Mouse (Mus musculus) MEL (cell line): ENCODE measurements around the gene Gchfr. TPM values are rescaled to one million over a fixed set of nuclear protein-coding genes. Genes with fewer than 3 reads are reported as not detected.

Source experiments
- DNase-seq: peaks from one replicate; pipeline ENCODE4 v3.0.0; 2011; ENCODE audit warnings: low read depth, low spot score
- H3K27ac ChIP-seq: 2 replicates; pipeline ENCODE4 v1.5.1; 2012; ENCODE audit warnings: low read depth, mild to moderate bottlenecking, control low read depth, low read length, moderate library complexity; ENCODE audit not compliant: control insufficient read depth
- H3K27me3 ChIP-seq, 2 experiments: fragments of 150-350 bp in 1 of 2; sonication (generic) in 1 of 2; 2 replicates each; pipeline ENCODE4 v1.6.1; 2012; ENCODE audit warnings: low read length in 2 of 2, mild to moderate bottlenecking in 2 of 2, improper control_type of control experiment in 1 of 2, moderate library complexity in 1 of 2; ENCODE audit not compliant: insufficient read depth in 2 of 2, control insufficient read depth in 1 of 2
- H3K36me3 ChIP-seq, 2 experiments: 2 replicates each; pipeline ENCODE4 v1.6.1; 2012 to 2014; ENCODE audit warnings: low read length in 2 of 2, improper control_type of control experiment in 1 of 2, inconsistent platforms in 1 of 2, mild to moderate bottlenecking in 1 of 2; ENCODE audit not compliant: insufficient read depth in 2 of 2, control insufficient read depth in 1 of 2
- H3K4me1 ChIP-seq, 2 experiments: fragments of 150-350 bp in 1 of 2; sonication (generic) in 1 of 2; 2 replicates each; pipeline ENCODE4 v1.6.1; 2012; ENCODE audit warnings: low read length in 2 of 2, improper control_type of control experiment in 1 of 2, mild to moderate bottlenecking in 1 of 2; ENCODE audit not compliant: insufficient read depth in 2 of 2, control insufficient read depth in 1 of 2
- H3K4me3 ChIP-seq, 2 experiments: fragments of 150-350 bp in 1 of 2; sonication (generic) in 1 of 2; 2 replicates each; pipeline ENCODE4 v1.5.1; 2012; ENCODE audit warnings: low read depth in 2 of 2, low read length in 2 of 2, mild to moderate bottlenecking in 2 of 2, moderate library complexity in 2 of 2, control low read depth in 1 of 2, improper control_type of control experiment in 1 of 2; ENCODE audit not compliant: control insufficient read depth in 1 of 2, insufficient read depth in 1 of 2
- H3K79me2 ChIP-seq: 2 replicates; pipeline ENCODE4 v1.6.1; 2012; ENCODE audit warnings: mild to moderate bottlenecking, low read length, moderate library complexity; ENCODE audit not compliant: control insufficient read depth, poor library complexity, insufficient read depth
- H3K9ac ChIP-seq: 2 replicates; pipeline ENCODE4 v1.6.1; 2012; ENCODE audit warnings: low read depth, mild to moderate bottlenecking, control low read depth, low read length, moderate library complexity; ENCODE audit not compliant: control insufficient read depth, poor library complexity, severe bottlenecking
- H3K9me3 ChIP-seq: fragments of 150-350 bp; sonication (generic); replicated peaks from 2 replicates; pipeline ENCODE4 v1.6.1; 2012; ENCODE audit warnings: mild to moderate bottlenecking, low read length, improper control_type of control experiment, moderate library complexity; ENCODE audit not compliant: insufficient read depth
- BHLHE40 ChIP-seq: IDR thresholded peaks from 2 replicates; pipeline ENCODE4 v1.6.1; 2012; ENCODE audit warnings: low read depth, mild to moderate bottlenecking, inconsistent platforms, low read length, improper control_type of control experiment, borderline replicate concordance
- CTCF ChIP-seq, 3 experiments: IDR thresholded peaks in 2 of 3; conservative IDR thresholded peaks in 1 of 3; 2 replicates each; pipeline ENCODE4 v1.5.1; 2011 to 2012; ENCODE audit warnings: low read length in 3 of 3, low read depth in 2 of 3, mild to moderate bottlenecking in 2 of 3, improper control_type of control experiment in 1 of 3, inconsistent platforms in 1 of 3, mixed read lengths in 1 of 3, moderate library complexity in 1 of 3; ENCODE audit not compliant: control insufficient read depth in 1 of 3, insufficient read depth in 1 of 3, poor library complexity in 1 of 3, severe bottlenecking in 1 of 3
- ELF1 ChIP-seq: IDR thresholded peaks from 2 replicates; pipeline ENCODE4 v1.6.1; 2014; ENCODE audit warnings: low read depth, mild to moderate bottlenecking, inconsistent platforms, low read length, improper control_type of control experiment, moderate library complexity
- GABPA ChIP-seq: IDR thresholded peaks from 2 replicates; pipeline ENCODE4 v1.6.1; 2012; ENCODE audit warnings: low read depth, mild to moderate bottlenecking, inconsistent platforms, low read length, improper control_type of control experiment, moderate library complexity
- JUND ChIP-seq: IDR thresholded peaks from 2 replicates; pipeline ENCODE4 v1.6.1; 2011; ENCODE audit warnings: low read depth, mild to moderate bottlenecking, improper control_type of control experiment, low read length
- MAFK ChIP-seq: IDR thresholded peaks from 2 replicates; pipeline ENCODE4 v1.6.1; 2011; ENCODE audit warnings: low read depth, mild to moderate bottlenecking, low read length, improper control_type of control experiment, borderline replicate concordance
- MAZ ChIP-seq: IDR thresholded peaks from 2 replicates; pipeline ENCODE4 v1.6.1; 2012; ENCODE audit warnings: low read depth, mild to moderate bottlenecking, inconsistent platforms, low read length, improper control_type of control experiment
- MEF2A ChIP-seq: IDR thresholded peaks from 2 replicates; pipeline ENCODE4 v1.6.1; 2014; ENCODE audit warnings: low read depth, mild to moderate bottlenecking, inconsistent platforms, low read length, improper control_type of control experiment; ENCODE audit not compliant: poor library complexity, insufficient replicate concordance, severe bottlenecking; ENCODE audit errors: extremely low read depth
- MYB ChIP-seq: IDR thresholded peaks from 2 replicates; pipeline ENCODE4 v1.6.1; 2011; ENCODE audit warnings: mild to moderate bottlenecking, low read depth, low read length, improper control_type of control experiment
- MYC ChIP-seq: IDR thresholded peaks from 2 replicates; pipeline ENCODE4 v1.6.1; 2011; ENCODE audit warnings: low read depth, mild to moderate bottlenecking, low read length, improper control_type of control experiment, moderate library complexity
- NRF1 ChIP-seq: IDR thresholded peaks from 2 replicates; pipeline ENCODE4 v1.6.1; 2014; ENCODE audit warnings: low read depth, mild to moderate bottlenecking, inconsistent platforms, low read length, improper control_type of control experiment, moderate library complexity; ENCODE audit not compliant: poor library complexity, insufficient read depth, severe bottlenecking
- POLR2AphosphoS2 ChIP-seq: IDR thresholded peaks from 2 replicates; pipeline ENCODE4 v1.6.1; 2011; ENCODE audit warnings: low read length, improper control_type of control experiment
- POLR2AphosphoS5 ChIP-seq: IDR thresholded peaks from 2 replicates; pipeline ENCODE4 v1.6.1; 2012; ENCODE audit warnings: low read depth, borderline replicate concordance, mild to moderate bottlenecking, inconsistent platforms, low read length, moderate library complexity, mixed read lengths
- RCOR1 ChIP-seq: IDR thresholded peaks from 2 replicates; pipeline ENCODE4 v1.6.1; 2012; ENCODE audit warnings: low read depth, mild to moderate bottlenecking, inconsistent platforms, low read length, improper control_type of control experiment
- UBTF ChIP-seq: IDR thresholded peaks from 2 replicates; pipeline ENCODE4 v1.6.1; 2012; ENCODE audit warnings: low read depth, mild to moderate bottlenecking, inconsistent platforms, low read length, improper control_type of control experiment, moderate library complexity, borderline replicate concordance; ENCODE audit not compliant: insufficient read depth
- USF1 ChIP-seq: IDR thresholded peaks from 2 replicates; pipeline ENCODE4 v1.6.1; 2014; ENCODE audit warnings: low read depth, mild to moderate bottlenecking, inconsistent platforms, low read length, improper control_type of control experiment, moderate library complexity
- USF2 ChIP-seq, 2 experiments: IDR thresholded peaks; 2 replicates each; pipeline ENCODE4 v1.6.1; 2011 to 2012; ENCODE audit warnings: improper control_type of control experiment in 2 of 2, low read length in 2 of 2, borderline replicate concordance in 1 of 2, inconsistent platforms in 1 of 2, low read depth in 1 of 2, mild to moderate bottlenecking in 1 of 2; ENCODE audit not compliant: insufficient read depth in 1 of 2
- ZMIZ1 ChIP-seq: IDR thresholded peaks from 2 replicates; pipeline ENCODE4 v1.6.1; 2012; ENCODE audit warnings: low read depth, mild to moderate bottlenecking, inconsistent platforms, low read length, improper control_type of control experiment, moderate library complexity
- polyA plus RNA-seq, 2 experiments: library from polyadenylated mRNA; stranded (reverse) in 1 of 2; unstranded in 1 of 2; fragments of >175 nt in 1 of 2; fragments of >200 nt in 1 of 2; gene quantifications; 2 replicates each; pipeline versions ENCODE4 v1.2.1 to v1.2.4; 2012; ENCODE audit warnings: low replicate concordance in 2 of 2, low read depth in 1 of 2; ENCODE audit not compliant: insufficient read length in 2 of 2, insufficient read depth in 1 of 2, missing spikeins in 1 of 2
- total RNA-seq: library from RNA; depleted of rRNA; stranded (reverse); fragments of 300-350 nt; gene quantifications from 2 replicates; pipeline ENCODE4 v1.2.3, GENCODE M21; 2012

Gchfr gene
- total and polyA plus RNA-seq, 3 experiments, result not detected

DNA sequence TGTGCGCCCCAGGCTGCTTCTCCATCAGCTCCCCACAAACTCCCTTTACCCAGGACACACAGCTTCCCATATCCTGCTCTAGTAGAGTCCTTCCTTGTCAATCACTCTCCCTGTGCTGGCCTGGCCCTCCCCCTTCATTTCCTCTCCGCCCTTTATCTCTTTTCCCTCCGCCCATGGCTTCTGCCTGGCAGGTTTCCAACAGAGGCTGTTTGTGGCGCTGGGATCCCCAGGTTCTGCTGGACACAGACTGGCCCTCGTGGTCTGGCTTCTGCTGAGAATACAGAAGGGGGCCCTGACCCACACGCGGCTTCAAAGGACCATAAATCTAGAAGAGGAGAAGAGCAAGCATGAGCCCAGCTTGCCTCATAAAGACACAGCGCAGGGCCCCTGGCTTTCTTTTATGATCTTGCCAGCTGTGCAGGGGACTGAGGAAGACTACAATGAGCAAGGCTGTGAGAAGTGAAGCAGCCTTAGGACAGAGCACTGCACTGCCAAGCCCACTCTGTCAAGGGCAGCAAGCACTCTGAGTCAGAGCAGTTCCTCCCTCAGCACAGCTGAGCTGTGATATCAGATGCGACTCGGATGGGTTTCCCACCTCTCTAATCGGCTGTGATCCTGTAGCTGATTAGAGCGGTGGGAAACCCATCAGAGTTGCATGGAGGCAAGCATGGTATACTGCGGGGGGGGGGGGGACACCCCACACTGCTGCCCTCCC lies 5.4 kb downstream of the Gchfr start (continued):
- TF ChIP-seq MEF2A (no peak), MAFK (no peak)

GRCm38 (mm10) chr2:119173991-119174651 lies 6.5 kb downstream of the Gchfr start, which contains the start of gene Gm14137:
Gm14137 (plus strand) TSS chr2:119174509.
- no peak within 1 kb of the TSS for H3K27ac ChIP-seq
- TF ChIP-seq POLR2AphosphoS5, result no peak
- TF ChIP-seq NRF1, result no peak
- TF ChIP-seq CTCF (IDR thresholded peaks at IDR 0.05 in 2 of 3, conservative IDR thresholded peaks at IDR 0.05 in 1 of 3; ENCODE audit: control insufficient read depth in 1 of 3, insufficient read depth in 1 of 3, low read depth in 2 of 3, low read length in 3 of 3, poor library complexity in 1 of 3, severe bottlenecking in 1 of 3), result no peak
- no peak for TF ChIP-seq RCOR1
- no peak for TF ChIP-seq ZMIZ1
- TF ChIP-seq MYC, result no peak
- no peak for TF ChIP-seq BHLHE40
- TF ChIP-seq GABPA, result no peak
- TF ChIP-seq MYB, result no peak
- TF ChIP-seq UBTF, result no peak
- no peak for TF ChIP-seq ELF1
- TF ChIP-seq, all 39 proteins: peak for 0
- Histone ChIP-seq H3K9me3 (no peaks in the 10 kb centered on the region), H3K27me3 (no peaks in the 10 kb centered on the region), H3K4me1 (peaks cover 7 to 35% of the 10 kb centered on the region in 2 experiments; a peak in 3 of 4 replicates), H3K79me2 (no peaks in the 10 kb centered on the region), H3K4me3 (no peak within 1 kb of the TSS), H3K36me3 (peaks cover 0 to 14% of the 10 kb centered on the region in 2 experiments; a peak in 2 of 4 replicates), H3K9ac (no peak within 1 kb of the TSS)
- DNase-seq, result peak; percentile 38

DNA sequence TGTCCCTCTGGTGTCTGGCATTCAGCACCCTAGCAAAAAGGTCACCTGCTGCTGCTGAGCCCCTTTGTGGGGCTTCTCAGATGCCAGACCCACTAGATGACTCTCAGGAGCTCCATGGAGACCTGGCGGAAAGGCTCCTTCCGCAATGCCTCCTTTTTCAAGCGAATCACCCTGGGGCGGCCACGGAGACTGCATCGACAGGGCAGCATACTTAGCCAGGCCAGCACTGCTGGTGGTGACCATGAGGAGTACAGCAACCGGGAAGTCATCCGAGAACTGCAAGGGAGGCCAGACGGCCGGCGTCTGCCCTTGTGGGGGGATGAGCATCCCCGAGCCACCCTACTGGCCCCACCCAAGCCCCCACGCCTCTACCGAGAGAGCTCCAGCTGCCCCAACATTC lies 7.3 kb downstream of the Gchfr start:
- no peaks in the 10 kb centered on the region for H3K27me3 ChIP-seq
- H3K4me3 ChIP-seq, result no peak overlapping the region
- peaks cover 7 to 31% of the 10 kb centered on the region in 2 experiments; a peak in 3 of 4 replicates for H3K4me1 ChIP-seq
- TF ChIP-seq USF2 (IDR thresholded peaks at IDR 0.05; ENCODE audit: borderline replicate concordance in 1 of 2, insufficient read depth in 1 of 2, low read depth in 1 of 2, low read length in 2 of 2) (no peak), USF1 (no peak), MAFK (no peak), JUND (no peak), POLR2AphosphoS2 (no peak), MAZ (no peak)
- no peak overlapping the region for H3K9ac ChIP-seq
- H3K79me2 ChIP-seq, result no peaks in the 10 kb centered on the region
- H3K9me3 ChIP-seq, result no peaks in the 10 kb centered on the region
- H3K27ac ChIP-seq, result no peak overlapping the region
- peaks cover 0 to 12% of the 10 kb centered on the region in 2 experiments; a peak in 2 of 4 replicates for H3K36me3 ChIP-seq
- no peak for DNase-seq
